Mouse (Mus musculus): ENCODE measurements at regions not wholly inside any gene's neighbourhood (a gene's known extent, or its start where the extent isn't known, plus 50 kb on each side); places are given as distances from the start of the nearest gene placed in this dataset.
A peak's percentile ranks its signal among the peaks of the same experiment; 100 is the strongest.

DNA sequence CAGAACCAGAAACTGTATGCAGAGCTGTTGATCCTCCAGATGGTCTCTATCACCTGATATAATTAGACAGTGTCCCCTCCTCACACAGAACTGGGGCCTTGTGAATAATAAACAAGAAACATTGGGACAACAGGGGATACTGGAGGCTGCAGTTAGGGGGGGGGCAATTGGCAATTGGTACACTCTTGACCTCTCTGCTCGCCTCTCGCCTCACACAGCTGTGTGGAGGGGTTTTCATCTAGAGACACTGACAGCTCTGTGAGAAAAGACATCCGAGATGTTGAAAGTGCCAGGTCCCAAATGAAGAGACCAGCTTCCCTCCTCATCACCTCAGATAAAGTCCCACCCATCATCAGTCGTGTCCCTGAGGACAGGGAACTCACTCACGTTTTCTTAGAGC is 277.7 kb upstream of the Xylt1 start:
- DNase-seq (ENCODE audit: low read depth, low spot score), result no peak

DNA sequence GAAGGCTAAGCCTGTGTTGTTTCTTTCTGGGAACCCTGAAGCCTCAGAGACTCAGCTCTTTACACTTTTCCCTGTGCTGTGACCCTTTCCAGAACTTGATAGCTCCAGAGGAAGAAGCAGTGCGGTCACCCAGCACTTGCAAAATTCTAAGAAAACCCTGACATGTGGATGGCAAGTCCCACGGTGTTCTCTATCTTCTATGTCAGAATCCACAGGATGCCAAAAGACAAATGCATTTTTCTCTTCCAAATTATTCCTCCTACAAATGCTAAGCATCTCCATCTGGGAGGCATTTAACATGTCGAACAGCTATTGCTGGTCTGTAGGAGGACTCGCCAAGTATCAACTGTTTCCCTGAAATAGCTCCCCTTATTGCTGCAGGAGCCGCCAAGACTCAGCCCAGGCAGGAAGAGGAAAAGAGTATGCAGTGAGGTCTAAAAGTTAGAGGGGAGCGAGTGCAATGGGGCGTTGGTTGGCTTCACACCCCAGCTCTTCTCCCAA is 274.0 kb upstream of the Xylt1 start:
- no peak for DNase-seq (ENCODE audit: low read depth, low spot score)

DNA sequence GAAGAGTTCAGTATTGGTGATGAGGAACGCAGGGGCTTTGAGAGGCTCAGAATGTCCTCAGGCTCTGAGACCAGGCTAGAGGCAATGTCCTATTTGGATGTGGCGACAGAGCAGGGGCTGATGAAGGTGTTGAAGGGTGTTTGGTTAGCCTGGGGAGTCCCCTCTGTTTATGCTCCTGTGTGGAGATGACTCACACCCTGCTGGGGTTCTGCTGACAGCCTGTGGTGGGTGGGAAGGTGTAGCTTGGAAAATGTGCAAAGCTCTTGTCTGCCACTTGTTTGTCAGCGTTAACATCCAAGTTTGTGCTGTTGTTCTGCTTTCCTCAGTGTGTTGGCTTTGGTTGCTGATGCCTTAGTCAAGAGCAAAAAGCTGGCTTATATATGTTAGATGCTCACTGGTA is 272.4 kb upstream of the Xylt1 start:
- DNase-seq (ENCODE audit: low read depth, low spot score), result no peak

DNA sequence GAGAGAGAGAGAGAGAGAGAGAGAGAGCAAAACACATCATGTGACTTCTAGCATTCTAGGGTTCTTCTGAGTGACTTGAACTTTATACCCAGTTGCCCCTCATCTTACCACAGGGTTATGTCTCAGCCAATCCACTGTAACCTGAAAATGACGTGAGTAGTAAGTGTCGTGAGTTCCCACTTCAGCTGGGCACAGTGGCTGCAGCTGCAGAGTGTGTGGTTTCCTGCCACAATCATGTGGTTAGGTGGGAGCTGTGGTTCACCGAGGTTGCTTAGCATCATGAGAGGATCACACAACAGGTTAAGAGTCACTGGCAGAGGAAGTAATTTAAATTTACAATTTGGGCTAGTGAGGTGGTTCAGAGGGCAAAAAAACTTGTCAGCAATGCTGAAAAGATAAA is 253.1 kb upstream of the Xylt1 start:
- DNase-seq (ENCODE audit: low read depth, low spot score), result no peak

DNA sequence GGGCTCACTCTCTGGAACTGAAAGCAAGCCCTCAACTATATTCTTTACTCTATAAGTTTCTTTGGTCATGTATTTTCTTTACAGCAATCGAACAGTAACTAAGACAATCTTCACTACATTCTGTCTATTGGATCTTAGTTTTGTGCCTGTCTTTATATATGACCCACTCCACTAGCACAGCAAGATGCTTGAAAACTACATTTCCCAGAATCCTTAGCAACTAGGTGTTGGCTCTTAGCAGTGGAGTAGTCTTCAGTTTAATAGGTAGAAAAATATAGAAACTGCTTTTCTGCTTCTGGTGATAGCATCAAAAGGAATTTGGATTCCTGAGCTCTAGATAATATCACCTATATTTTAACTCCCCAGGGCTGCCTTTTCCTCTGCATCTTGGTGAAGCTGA is 245.9 kb upstream of the Xylt1 start:
- DNase-seq (ENCODE audit: low read depth, low spot score), result no peak

DNA sequence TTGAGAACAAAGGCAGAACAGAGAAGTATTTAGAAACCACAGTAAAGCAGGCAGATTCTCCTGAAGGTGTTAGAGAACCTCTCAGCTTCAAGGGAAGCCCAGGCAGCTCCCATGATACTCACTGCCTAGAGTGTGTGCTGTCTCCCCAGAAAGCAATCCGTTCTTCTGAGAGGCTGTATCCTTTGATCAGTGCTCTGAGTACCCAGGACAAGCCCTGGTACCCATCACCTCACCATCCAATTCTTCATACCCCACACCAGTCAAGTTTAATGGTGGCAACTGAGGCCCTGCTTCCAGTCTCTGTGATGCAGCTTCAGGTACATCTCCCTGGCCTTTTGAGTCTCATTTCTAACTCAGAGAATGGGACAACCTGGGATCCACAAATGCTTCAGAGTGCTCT is 242.1 kb upstream of the Xylt1 start:
- DNase-seq (ENCODE audit: low read depth, low spot score), result no peak

DNA sequence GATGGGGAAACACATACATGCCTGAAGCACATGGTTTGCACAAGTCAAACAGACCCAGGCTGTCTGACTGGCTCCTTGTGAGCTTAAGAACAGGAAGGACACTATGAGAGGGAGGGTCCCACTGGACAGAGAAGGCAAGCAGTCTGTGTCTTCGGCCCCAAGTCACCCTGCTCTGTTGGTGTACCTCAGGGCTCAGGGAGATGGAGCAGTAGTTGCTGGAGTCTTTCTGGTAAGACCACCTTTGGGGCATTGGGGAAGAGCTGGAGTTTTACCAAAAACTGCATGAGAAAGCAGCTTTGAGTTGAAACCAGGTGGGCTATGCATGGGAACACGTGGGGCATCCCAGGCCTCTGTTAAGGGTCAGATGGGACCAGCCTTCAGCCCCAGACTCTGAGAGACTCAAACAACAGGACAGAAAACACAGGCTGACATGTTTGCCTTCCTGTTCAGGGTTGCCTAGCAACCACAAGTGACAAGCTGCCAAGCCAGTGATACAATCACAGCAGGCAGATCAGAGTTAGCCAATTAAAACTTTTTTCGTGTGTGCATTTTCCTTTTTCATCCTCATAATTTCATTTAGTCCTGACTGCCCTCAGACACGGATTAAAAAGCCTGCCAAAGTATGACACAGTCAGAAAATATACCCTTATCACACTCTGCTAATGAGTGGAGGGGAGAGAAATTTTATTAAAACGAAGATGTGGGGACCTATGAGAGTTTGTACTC is 241.4 kb upstream of the Xylt1 start:
- DNase-seq (ENCODE audit: low read depth, low spot score), result peak; percentile 27

DNA sequence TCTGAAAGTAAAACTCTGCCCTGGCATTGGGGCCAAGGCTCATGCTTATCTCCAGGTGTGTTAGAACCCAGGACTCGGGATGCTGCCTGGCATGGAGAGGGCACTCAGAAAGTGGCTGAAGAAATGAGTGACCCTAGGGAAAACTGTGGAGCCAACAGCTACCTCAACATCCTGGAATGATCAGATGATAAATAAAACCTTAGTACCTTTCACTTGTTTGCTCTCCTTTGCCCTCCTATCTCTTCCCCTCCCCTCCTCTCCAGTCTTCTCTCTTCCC is 240.9 kb upstream of the Xylt1 start:
- DNase-seq (ENCODE audit: low read depth, low spot score), result no peak

DNA sequence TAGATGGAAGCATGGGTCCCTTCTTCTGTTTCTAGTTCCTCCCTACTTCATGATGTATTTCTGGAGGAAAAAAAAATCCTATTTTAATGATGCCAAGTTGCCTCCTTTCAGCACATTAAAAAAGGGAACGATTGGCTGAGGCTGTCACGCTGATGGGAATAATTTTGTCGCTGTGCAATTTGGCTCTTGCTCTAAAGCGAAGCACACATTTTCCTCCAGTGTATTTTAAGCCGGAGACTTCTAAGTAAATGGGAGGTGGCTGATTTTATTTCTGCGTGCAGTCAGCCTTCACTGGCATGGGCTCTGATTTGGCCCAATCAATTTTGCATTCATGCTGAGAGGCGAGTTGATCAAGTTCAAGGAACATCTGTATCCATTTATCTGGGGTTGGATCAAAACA is 234.0 kb upstream of the Xylt1 start:
- no peak for DNase-seq (ENCODE audit: low read depth, low spot score)

DNA sequence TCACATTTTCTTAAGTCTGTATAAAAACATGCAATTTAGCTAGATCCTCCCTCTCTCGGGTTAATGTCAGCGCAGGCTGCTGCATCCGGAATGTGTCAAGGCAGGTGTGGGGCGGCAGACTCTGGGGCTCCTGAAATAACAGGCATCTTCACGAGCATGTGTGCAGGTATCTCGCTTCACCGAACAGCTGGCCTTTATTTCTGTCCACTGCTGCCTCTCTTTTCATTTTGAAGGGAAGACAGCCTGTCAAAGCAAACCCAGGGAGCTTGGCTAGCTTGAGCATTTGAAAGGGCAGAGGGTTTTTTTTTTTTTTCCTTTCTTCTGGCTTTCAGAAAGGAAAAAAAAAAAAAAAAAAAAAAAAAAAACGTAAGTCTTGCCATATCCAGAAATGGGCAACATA is 230.4 kb upstream of the Xylt1 start:
- DNase-seq (ENCODE audit: low read depth, low spot score), result no peak

DNA sequence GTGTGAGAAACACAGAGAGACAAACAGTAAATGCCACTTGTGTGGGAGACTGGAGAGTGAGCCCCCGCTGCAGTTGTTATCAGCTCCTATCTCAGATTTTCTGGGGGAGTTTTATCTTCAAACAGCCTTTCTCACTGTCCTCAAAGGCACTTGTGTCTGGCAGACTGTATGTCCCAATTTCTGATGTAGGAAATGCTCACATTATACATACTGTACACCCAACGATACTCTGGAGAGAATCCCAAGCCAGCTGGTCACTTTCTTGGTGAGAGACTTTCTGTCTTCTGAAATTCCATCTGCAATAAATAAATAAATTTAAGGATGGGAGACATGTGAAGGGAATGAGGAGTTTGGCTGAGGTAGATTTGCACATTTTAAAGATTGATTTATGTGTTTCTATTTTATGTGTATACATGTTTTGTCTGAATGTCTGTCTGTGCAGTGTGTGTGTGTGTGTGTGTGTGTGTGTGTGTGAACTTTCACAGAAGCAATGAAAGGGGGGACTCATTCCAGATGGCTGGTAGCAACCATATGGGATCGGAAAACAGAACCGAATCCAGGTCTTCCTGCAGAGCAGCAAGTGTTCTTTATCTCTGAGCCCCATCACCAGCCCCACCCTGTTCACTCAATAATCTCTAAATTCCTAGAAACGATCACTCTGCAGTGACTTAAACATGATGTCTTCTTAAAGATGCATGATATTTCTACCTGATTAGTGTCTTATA is 226.8 kb upstream of the Xylt1 start:
- no peak for DNase-seq (ENCODE audit: low read depth, low spot score)

DNA sequence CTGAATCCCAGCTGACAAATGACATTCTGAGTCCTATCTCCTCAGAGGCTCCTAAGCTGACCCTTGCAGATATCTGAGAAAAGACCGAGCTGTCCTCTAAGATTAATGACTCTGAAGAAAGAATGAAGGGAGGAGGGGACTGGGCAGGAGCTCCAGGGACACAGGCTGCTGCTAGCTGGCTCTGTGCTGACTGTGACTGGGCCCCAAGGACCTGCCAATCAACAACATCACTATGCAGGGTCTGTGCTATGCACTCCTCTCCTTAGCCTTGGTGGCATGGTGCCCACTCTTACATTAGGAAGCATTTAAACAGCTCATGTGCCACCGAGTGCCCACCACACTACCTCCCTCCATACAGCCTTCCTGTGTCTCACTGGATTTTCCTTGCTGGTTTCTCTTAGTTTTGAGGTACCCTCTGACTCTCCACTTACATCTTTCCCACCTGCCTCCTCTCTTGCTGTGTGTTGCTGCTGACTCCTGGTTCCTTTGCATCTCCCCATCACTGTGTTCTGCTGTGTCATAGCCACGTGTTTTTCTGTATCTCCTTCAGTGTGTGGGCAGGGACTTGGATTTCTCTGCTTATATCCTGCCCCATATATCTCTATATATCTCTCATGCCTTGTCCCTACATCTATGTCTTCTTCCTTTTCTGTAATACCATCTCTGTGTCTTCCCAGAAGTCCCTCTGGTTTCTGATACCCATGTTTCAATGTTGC is 219.4 kb upstream of the Xylt1 start:
- DNase-seq (ENCODE audit: low read depth, low spot score), result no peak

DNA sequence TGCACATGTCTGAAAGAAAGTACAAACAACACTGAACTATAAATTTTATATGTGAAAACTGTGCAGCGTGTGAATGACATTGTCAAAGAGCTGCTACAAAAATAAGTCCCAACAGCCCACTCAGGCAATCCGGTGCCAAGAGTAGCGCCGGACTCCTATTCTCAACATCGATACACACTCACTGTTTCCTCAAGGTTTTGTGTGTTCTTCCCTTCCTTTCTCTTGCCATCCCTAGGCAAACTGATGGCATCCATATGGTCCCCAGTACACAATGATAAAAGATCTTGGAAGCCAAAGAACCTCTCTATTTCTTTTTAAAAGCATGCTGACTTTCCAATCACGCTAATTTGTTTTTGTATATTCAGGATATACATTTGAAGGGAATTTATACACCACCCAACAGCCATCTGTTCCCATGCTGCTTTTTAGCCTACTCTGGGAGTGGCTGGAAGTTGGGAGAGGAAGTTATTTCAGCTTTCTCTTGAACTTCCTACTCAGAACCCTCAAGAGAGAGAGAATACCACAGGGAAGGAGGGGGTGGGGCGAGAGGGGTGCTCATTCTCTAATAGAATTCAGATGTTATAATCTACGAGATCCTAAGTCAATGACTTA is 205.9 kb upstream of the Xylt1 start:
- no peak for DNase-seq (ENCODE audit: low read depth, low spot score)

DNA sequence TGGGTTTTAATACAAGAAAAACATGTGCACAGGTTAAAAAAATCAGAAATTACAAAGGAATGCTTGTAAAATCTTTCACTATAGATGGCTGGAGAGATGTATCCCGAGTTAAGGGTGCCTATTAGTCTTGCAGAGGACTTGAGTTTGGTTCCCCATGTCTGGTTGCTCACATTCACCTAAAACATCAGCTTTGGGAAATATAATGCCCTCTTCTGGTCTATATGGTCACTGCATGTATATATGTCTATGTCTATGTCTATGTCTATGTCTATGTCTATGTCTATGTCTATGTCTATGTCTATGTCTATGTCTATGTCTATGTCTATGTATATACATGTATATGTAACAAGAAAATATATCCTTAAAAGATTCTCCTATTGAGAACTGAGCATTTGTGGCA is 196.8 kb upstream of the Xylt1 start:
- peak; percentile 35 for DNase-seq (ENCODE audit: low read depth, low spot score)

DNA sequence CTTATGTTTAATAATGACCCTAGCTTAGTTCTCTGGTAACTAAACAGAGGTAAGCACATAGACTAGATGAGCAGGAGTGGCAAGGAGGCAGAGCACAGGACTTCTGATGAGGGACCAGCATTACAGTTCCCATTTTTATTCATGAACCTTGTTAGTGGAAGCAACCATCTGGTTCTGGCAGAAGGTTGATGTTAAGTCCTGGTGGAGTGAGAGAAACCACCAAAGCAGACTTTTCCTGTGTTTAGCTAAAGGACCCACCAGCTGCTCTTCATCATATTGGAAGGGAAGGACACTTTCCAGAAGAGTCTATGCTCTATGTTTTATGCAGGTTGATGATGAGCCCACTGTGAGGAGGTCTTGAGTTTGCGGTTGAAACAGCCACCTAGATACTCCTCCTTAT is 194.9 kb upstream of the Xylt1 start:
- DNase-seq (ENCODE audit: low read depth, low spot score), result no peak

DNA sequence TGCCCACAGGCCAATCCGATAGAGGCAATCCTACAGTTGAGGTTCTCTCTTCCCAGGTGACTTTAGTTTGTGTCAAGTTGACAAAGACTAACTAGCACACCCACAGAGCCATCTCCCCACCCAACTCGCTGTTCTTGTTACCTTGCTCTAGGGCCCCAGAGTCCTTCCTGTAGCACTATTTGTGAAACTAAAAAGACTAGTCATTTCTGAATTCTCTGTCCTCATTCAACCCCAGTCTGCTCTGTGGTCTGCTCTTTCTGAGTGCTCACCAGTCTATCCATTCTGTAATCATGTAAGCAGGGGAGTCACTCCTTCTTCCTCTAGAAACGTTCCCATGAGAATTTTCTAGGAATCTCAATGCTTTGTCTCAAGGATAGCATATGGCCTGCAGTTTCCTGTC is 184.2 kb upstream of the Xylt1 start:
- DNase-seq (ENCODE audit: low read depth, low spot score), result no peak

DNA sequence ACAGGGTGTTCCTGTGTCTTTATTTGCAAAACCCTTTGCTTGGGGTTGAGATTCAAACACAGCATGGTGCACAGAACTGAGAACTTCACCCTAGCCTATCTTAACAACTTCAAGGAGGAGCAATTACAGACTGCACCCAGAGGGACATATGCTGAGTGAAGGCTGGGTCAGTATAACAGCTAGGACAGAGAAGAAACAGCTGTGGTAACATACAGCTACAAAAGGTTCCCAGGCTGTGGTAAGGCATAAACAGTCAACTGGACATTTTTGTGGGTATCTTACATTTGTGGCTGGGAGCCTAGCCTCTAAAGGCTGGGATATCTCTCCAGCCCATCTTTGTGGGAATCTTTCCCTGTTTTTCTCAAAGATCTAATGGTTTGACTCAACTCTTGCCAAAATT is 154.5 kb upstream of the Xylt1 start:
- no peak for DNase-seq (ENCODE audit: low read depth, low spot score)

DNA sequence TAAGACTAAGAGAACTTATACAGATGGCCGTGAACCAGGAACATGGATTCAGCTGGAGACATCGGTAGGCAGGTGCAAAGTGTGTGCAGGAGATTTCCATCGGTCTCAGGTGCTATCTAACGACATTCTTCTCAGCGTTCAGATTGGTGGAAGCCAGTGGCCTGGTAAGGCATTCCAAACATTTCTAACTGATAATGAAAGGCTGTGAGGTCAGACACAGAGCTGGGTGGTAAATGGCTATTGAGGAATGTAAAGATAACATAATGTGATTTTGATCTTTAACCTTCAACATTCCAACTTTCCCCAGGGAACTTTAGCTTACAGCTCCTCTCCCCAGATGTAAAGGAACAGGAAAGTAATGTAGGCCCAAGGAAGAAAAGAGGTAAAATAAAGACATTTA is 151.2 kb upstream of the Xylt1 start:
- no peak for DNase-seq (ENCODE audit: low read depth, low spot score)

DNA sequence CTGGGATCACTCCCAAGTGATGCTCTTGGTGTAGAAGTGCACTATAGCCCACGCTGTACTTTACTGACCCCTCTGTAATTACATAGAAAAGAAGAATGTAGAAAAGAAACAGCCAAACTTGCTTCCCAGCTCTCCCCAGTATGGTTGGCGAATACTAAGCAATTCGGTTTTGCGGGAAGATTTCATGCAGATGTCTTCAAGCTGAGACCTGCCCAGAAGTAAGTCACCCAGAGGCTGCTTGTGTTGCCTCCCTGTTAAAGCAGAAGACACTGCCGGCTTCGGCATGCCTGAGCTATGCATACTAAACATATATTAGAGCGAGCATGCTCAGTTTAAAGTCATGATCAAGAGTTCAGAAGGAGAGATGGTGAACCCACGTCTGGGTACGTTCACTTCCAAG is 124.0 kb upstream of the Xylt1 start:
- no peak for DNase-seq (ENCODE audit: low read depth, low spot score)

DNA sequence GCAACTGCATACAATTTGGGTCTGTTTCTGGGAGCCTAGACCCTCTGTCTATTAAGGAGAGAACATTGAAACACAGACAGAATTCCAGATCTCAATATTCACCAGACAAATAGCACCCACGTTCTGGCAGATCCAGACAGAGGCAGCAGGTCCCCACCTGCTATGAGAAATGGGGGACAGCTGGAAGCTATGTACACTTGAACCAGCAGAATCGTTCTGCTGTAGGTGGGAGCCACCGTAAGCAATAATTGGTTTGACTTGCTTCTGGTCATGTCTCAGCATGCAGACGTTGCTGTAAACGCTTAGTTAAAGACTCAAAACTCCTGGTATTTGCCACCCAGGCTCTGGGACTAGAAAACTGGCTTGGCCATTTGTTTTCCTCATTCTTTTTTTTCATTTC is 122.2 kb upstream of the Xylt1 start:
- DNase-seq (ENCODE audit: low read depth, low spot score), result no peak

DNA sequence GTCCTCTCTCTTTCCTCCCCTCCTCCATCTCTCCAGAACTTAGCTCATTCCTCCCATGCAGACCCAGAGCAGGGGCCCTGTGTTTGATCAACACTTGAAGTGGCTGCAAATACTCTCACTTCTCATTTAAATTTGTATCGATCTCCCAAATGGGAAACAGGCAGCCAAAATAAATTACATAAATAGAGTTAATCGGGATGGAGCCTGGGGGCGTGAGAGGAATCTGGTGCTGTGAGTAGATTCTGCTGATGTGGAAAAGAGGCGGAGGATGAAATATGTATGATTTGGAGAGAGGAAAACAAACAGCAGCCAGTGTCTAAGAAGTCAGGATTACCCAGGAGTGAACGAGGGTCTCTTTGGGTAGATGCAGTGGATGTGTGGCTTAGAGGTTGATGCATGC is 121.6 kb upstream of the Xylt1 start:
- no peak for DNase-seq (ENCODE audit: low read depth, low spot score)

DNA sequence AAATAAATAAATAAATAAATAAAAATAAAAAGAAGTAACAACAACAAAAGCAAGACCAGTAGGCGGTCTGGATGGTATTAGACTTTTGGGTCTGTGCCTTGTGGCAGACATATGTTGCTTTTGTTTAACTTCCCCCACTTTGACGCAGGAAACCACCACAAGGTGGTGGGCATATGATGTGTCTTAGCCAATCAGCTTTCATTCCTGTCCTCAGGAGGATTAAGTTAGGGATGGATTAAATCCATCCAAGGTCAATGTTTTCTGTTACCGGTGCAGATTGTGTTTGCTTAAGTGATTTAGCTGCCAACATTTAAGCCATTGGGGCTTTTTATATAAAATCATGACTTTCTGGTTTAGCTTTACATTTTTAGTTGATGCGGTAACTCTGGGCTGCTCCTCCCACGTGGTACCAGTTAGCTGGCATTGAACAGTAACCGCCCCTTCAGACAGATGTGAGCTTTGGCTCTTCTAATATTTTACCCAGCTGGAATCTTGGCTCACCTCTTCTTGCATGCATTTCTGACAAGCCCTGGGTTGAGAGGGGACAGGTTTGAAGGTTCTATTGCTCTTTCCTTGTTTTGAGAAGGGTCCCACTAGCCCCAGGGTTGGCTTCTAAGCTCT is 121.0 kb upstream of the Xylt1 start:
- DNase-seq (ENCODE audit: low read depth, low spot score), result no peak
